Mouse (Mus musculus) CD4-positive, CD25-positive, alpha-beta regulatory T cell, adult 4 months (primary cell): ENCODE data around the gene Fam45a. TPM values are rescaled to one million over a fixed set of nuclear protein-coding genes. Genes with fewer than 3 reads are reported as not detected.

Experiments used
- ATAC-seq: one replicate; pipeline ENCODE4 v1.8.0; 2017
- polyA plus RNA-seq, 2 experiments: library from polyadenylated mRNA; unstranded; fragments of 100-300 nt; shearing (Covaris generic); gene quantifications; one replicate each; pipeline ENCODE4 v1.2.1; 2017

Fam45a gene
- polyA plus RNA-seq: 10 to 100 TPM; 56.0 to 64.3 TPM

DNA sequence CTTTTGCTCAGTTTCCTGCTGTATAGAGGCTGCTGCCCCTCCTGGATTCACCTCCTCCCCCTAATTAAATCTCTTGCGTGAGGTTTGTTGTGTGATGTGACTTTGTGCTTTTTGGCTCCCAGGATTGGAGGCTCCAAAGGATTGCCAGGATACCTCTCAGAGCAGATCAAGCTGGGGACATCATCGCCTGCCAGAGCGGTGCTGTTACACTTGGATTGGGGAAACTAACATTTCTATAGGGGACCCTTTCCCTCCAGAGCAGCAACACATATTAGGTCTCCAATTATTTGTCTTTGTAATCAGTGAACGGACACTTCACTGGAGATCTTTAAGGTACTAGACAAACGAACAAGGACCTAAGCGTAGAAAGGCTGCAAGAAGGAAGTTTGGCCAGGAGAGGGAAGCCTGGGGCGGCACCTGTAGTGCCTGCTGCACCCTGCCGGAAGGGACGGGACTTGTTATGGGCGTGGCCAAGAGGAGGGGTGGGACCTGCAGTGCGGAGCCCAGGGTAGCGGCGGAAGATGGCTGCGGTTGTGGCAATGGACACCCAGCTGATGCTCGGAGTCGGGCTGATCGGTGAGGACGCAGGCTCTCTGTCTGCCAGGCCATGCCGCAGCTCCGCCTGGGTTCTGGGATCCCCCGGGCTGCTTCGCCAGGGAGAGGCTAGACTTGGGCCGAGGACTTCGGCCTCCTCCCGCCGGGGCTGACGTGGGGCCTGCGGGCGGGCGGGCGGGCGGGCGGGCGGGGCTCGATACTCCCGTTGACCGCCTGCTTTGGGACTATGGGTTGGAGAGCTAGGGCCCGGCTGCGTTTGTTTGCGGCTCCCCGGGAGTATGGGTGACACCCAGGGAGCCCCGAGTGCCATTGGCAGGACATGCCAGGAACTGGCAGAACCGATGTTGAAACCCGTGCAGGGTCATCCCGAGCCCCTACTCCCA lies at the start of gene Fam45a:
Fam45a (plus strand) TSS at position 488 of the 938 bp plus-strand sequence.
- ATAC-seq: peak; percentile 100

DNA sequence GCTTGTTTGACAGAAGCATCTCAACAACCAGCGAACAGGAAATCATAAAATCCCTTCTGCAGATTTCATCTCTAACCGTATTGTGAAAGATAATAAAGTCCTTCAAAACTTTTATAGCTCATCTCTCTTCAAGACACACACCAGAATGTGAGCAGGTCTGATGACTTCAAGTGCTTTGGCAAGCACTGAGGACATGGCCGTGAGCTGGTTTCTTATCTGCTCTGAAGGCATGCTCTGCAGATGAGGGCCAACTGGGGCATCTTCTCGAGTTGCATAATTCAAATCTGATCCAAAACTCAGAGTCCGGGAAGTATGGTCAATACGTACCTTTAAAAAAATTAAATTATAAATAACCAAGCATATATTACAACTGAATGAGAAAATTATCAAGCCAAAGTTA lies 38.0 kb upstream of the Fam45a start:
- ATAC-seq: no peak

DNA sequence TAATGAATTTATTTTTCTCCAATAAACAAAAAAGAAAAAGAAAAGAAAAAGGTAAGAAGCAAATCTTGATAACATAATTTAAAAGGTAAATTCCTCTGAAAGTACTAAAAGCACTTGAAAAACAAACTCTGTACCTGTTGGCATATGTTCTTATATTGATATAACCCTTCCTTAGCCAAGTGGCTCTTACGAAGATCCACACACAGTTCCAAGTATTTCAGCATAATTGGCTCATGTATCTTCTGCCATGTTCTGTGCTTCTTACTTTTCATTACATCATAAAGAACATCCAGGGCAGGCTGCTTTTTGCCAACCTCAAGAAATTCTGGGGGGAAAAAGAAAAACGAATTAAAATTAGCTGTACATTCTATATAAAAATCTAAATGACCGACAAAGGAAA lies 29.4 kb upstream of the Fam45a start:
- no peak for ATAC-seq

DNA sequence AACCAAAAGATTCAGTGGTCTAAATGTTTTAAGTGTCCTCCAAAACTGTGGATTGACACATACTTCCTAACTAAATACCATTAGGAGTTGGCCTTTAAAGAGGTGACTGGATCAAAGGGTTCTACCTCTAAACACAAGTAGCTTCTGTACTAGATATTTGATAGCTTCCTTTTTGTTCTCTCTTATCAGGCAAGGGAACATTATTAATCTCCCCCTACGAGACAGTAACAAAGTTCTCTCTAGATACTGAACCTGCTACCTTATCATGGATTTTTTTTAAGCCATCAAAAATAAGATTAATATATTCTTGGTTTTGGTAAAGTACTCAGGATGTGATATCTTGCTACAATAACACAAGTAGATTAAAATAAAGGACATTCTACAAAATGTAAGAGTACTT lies 26.7 kb upstream of the Fam45a start:
- ATAC-seq: no peak

DNA sequence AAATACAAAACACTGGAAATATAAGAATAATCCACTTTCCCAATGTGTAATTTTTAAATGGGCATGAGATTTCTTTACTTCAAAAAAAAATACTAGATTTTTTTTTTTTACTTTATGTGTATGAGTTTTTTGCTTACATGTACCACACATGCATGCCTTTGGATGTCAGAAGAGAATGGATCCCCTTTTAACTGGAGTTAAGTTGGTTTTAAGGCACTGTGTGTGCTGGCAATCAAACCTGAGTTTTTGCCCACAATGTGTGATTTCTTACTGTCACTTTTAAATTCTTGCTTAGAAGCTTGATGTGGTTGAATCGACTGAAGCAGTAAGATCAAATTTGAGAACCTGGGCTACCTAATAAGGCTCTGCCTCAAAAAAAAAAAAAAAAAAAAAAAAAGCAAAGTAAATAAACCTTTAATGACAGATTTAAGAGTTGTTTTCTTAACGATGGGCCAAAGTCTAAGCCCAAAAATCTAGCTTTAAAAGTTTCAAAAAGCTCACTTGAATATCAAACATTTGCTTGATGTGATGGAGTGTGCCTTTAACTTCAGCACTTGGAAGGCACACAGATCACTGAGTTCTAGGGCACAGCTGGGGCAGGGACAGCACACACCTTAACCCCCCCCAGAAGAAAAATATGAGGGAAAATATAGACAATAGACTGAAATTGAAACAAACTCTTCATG lies 23.8 kb upstream of the Fam45a start:
- ATAC-seq: no peak

DNA sequence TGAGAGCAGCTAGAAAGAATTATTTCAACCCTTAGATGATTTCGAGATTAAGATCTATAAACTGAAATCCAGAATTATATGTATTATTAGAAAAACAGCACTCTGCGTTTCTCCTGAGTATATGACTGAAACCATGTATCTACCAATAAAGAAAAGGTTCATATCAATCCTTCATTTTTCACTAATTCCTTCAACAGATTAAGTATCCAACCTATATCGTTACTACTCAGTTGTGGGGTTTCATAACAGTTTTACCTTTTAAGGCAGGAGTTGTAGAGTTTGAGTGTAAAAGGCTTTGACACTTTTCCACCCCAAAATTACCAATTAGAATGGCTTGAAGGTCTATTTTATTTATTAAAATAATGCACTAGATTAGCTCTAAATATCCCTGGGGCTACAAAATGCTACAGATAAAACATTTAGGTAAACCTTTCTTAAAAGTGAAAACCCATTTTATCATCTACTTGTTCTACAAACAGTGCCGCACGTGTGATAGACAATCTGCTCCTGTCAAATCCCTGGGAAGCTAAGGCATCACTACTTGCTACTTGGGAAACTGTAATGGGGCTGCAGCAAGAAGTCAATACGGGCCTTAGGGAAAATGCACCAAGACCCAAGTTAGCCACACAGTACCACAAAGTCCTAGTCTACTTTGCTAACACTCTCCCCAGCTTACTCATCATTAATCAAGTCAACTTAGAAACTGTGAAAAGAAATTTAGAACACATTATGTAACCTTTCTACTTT lies 23.0 kb upstream of the Fam45a start:
- no peak for ATAC-seq

DNA sequence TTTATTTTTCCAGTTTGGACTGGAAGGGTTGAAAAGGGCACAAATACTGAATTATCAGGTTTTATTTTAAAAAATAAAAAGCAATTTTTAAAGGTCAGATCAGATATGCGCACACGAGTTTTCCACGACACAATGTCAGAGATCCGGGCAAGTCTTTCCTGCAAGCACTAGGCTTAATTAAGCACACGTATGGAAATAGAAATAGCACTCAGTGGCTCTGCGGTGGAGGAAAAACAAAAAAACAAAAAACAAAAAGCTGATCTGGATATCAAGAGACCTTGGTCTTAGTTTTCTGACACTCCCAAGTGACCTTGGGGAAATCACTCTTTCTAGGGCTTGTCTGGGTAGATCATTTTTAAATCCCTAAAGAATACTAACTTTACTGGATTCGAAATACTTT lies 21.9 kb upstream of the Fam45a start:
- ATAC-seq: no peak

DNA sequence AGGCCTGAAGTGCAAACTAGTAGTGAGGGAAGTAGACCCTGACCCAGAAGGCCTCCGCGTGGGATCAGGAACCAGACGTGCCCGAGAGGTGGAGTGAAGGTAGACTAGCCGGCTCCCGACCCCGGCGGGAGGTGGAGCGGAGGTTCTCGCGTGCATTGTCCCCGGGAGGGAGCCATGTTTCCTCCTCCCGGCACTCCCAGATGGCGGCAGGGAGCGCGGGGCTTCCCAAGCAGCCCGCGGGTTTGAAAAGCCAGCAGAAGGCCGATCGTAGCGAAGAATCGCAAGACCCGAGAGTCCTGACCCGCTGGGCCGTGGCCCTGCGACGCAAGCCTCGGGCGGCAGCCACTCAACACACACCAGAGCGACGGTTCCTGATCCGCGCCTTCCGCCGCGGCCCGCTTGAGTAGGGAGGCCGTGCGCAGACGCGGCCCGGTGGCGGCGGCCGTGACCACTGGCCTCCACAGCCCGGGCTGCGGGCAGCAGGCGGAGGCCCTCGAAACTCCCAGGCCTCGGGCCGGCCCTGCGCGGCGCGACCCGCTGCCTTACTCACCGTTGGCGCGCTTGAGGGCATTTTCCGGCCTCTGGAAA lies 21.4 kb upstream of the Fam45a start:
- peak; percentile 47 for ATAC-seq

DNA sequence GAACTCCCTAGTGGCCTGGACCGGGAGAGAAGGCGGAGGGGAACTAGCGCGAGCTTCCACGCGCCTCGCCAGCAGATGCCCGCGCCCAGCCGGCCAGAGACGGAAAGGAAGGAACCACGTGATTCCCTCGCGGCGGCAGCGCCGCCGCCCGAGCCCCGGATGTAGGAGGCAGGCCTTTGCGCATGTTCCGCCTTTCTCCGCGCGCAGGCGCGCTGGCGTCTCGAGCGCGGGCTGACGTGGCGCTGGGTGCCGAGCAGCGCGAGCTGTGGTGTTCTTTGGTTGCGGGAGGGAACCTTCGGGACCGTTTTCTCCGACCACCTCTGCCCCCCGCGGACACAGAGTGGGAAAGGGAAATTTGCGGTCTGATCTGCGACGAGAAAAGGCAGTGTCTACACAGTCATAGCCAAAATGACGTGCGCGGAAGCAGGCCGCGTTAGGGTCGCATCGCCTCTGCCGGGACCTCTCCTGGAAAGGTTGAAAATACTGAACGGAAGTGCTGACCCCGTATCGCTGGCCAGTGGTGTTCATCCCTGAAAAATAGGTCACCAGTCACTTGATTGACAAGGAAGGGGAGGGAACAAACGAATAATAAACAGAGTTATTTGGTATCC lies 20.7 kb upstream of the Fam45a start, which contains the start of gene Eif3a:
Eif3a (minus strand) TSS at position 108 of the 611 bp plus-strand sequence.
- peak; percentile 86 for ATAC-seq

DNA sequence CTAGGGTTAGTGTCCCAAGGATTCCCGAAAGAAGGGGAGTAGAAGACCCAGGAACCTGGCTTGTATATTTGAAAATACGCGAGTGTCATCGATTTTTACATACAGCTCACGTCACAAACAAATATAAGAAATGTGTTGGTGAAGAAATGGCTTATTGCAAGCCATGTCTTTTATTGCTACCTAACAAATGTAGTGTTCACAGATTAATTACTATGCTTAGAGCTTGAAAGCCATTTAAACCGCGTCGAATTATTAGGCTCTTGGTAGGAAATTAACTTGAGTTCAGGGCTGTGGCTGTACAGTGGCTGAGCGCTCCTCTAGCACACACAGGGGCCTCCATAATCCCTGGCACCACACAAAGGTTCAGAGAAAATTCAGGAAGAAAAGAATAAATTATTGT lies 20.2 kb upstream of the Fam45a start:
- ATAC-seq: no peak

DNA sequence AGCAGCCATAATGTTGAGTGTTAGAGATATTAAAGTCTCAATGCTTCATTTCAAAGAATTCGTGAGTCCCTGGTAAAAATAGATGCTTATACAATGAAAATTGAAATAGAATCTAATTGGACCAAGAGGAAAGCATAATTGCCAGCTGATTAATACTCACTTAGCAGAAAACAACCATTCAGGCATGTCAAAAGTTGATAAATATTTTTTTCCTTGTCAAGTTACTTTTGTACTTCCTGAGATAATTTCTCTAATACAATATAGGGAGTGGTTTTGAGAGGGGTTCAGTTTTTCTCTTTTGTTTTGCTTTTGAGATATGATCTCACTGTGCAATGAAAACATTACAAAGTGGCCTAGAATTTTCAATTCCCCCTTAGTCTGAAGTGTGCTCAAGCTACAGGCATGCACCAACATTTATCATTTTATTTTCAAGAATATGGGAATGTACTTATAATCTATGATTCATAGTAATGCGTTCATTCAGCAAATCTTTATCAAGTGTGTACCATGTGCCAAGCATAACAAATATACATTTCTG lies 18.1 kb upstream of the Fam45a start:
- no peak for ATAC-seq

DNA sequence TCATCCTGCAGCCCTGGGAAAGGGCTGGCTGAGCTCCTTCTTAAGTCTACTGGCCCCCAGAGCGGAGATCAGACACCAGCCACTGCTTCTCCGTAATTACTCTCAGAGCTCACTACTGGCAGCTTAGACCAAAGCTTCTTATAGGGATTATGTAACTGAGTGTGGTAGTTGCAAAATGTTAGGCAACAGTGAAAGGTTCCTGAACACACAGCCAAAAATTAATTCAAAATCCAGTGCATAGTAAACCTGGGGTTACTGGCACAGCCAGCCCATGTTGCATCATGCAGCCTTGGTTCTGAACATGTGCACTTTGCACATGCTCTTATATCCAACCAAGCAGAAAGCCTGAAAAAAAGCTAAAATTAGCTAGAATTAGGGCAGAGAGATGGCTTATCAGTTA lies 16.1 kb upstream of the Fam45a start:
- no peak for ATAC-seq

DNA sequence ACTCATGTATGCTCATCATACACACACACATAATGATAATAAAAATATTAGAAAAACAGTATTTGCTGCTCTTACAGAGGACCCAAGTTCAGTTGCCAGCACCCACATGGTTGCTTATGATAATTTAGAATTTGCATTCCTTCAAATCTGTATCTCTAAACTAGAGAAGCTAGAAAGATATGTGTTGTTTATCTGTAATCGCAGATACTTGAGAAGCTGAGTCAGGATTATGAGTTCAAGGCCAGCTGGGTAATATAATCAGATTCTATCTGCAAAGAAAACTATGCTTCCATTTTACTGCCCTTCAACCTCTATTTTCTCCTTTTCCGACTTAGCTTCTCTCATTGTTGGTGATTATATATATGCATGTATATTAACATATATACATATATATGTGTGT lies 14.0 kb upstream of the Fam45a start:
- no peak for ATAC-seq

DNA sequence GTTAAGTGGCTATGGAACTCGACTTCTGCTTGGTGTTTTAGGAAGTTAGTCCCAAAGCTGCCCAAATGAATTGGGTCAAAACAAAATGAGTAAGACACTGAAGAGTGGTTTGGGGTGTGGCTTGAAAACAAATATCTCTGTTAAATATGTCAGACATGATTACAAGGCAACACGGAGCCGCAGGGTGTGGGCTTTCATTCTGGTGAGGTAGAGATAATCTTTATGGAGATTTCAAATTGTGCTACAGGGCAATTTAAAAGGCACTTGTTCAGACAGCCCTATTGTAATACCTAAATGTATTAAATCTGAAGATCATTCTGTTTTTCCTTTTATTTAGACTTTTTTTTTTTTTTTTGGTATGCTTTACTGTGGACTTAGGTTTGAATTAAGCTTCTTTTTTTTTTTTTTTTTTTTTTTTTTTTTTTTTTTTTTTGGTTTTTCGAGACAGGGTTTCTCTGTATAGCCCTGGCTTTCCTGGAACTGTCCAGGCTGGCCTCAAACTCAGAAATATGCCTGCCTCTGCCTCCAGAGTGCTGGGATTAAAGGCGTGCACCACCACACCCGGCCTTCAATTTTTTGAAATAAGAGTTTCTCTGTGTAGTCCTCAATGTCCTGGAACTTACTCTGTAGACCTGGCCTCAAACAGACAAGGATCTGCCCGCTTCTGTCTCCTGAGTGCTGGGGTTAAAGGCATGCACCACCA lies 11.4 kb upstream of the Fam45a start:
- no peak for ATAC-seq

DNA sequence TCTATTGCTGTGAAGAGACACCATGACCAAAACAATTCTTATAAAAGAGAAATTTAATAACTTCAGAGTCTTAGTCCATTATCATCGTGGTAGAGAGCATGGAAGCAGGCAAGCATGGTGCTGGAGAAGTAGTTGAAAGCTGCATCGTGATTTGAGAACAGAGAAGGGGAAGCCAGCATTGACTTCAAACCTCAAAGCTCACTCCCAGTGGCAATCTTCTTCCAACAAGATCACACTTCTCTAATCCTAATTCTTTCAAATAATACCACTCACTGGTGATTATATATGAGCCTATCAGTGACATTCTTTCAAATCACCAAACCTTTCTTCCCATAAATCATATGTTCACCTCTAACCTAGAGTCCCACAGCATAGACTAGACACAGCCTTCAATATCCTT lies 6.5 kb upstream of the Fam45a start:
- ATAC-seq: no peak

DNA sequence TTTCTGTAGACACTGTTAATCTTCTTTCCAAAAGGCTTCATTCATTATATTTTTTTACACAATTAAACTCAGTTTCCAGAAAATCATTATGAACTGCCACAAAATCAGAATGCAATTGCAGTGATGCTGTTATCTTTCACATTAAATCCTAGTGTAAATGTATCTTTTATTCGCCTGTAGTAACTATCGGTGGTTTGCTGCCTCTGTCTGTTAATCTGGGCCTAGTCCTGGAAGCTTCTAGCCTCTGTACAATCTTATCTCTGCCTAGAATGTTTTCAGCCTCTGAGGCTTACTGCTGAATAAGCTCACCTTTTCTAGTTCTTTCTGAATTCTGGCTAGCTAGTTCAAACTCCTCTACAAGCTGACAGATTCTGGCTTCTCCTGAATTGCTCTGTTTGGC lies 1.5 kb upstream of the Fam45a start:
- ATAC-seq: no peak

DNA sequence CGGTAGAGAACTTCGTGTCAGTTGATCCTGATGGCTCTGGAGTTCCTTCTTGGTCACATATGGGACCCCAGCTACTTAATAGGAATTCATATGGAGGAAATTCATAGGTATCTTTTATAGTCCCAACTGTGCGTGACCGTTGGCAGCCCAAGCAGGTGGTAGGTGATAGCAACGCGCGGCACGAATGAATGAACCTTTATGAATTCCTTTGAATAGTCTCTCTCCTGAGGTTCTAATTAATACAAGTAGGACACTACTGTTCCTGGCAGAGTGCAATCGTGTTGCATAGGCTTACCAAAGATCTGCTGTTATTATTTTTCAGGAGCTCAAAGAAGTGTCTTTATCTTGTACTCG lies 628 bp downstream of the Fam45a start:
- peak; percentile 9 for ATAC-seq

DNA sequence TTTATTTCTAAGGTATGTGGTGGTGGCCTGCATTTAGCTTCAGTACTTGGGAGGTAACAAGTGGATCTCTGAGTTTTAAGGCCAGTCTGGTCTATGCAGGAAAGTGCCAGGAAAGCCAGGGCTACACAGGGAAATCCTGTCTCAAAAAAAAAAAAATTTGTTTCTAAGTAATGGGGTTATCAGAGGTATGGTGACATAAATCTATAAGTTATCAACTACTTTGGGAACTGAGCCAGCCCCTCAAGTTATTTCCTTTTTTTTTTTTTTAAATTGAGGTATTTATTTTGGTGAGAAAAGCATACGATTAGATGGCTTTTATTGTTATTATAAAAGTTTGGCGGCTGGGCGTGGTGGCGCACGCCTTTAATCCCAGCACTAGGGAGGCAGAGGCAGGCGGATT lies 1.7 kb downstream of the Fam45a start:
- no peak for ATAC-seq

DNA sequence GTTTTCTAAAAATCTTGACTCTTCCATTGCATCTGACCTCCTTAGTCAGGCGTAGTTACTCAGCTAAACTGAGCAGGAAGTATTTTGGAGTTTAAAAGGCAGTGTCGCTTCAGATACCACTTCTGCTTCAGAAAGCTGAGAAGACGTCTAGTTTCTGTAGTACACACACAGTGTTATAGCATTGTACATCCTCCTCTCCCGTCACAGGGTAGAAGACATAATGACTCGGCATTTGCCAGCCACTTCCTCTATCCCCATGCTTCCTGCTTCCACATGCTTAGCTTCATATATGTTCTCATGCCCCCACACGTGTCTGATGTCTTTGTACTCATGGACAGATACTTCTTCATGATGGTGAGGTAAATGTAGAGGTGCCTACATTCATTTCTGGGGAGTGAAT lies 7.3 kb downstream of the Fam45a start:
- no peak for ATAC-seq

DNA sequence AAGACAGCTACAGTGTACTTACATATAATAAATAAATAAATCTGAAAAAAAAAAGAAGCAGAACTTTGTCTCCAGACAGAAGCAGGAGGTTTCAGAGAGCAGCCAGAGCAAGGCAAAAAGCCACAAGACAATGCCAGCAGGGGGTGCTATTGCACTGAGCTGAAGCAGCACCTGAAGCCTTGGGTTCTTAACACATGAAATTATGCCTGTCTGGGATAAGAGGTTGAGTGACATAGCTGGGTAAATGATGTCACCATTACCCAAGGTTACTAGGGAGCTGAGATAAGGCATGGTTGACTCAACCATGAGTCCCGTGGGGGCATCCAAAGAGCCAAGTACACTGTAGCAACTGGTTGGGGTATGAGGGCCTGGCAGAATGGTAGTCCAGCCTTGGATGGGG lies 26.4 kb downstream of the Fam45a start:
- peak; percentile 93 for ATAC-seq

DNA sequence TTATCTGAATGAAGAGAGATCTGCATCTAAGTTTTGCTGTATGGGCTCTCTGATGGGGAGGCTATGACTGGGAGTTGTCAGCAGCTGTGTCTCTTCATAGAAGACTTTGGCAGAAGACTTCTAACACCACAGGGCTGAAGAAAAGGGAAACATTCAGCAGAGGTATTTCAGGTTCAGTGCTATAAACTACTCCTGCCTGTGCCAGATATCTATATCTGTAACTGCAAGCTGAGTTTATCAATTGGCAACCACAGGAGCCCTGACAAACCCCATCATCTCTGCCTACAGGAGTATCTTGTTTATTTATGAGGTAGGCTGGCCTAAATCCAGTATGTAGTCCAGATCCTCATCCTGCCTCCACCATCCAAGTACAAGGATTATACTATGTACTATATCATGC lies 31.9 kb downstream of the Fam45a start:
- no peak for ATAC-seq

DNA sequence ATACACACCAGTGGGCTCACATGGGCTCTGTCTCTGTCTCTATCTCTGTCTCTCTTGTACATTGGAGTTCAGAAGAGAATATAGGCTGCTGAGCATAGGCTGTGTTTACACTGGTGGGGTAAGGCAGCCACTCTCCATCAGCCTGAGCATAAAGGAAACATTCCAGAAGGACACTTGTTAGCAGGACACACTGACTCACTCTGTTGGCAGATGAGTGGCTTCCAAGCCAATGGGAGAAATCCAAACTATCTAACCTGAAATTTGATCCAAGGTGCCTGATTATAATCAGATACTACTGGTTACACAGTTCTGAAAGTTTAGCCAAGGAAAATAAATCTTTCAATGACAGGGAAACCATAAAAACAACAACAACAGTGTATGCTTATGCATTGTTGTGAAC lies 34.3 kb downstream of the Fam45a start:
- ATAC-seq: no peak
